Mouse (Mus musculus): Measurements from ENCODE around the gene Nudt1.

The Nudt1 gene

GRCm38 (mm10) chr5:140321042-140321755 lies at the start of gene Nudt1, which contains the start of gene Mad1l1:
TSS of gene Nudt1 (plus strand) at chr5:140321656.
TSS of gene Mad1l1 (minus strand) at chr5:140321552.
- DNase-seq = peak; percentile 96

GRCm38 (mm10) chr5:140276779-140277178 lies 44.7 kb upstream of the Nudt1 start:
- no peak for DNase-seq

DNA sequence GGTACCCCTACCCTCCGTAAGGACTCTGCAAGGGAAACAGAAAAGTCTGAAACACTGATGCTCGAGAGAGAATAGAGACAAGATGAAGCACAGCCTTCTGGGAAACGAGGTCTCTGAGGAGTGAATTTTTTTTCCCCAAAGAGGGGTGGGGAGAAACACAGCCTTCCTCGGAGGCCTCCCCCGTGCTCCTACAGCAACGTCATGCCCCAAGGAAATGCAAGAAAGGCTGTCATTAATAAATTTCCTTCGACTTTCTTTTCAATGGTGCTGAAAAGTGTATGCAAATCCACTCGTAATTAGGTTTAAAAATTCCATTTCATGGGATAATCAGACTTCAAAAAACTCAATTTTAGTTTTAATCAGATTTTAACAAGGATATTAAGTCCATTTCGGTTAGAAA lies 41.3 kb upstream of the Nudt1 start:
- DNase-seq = no peak

- no peak for DNase-seq
Measured at GRCm38 (mm10) chr5:140282376-140282775, 39.1 kb upstream of the Nudt1 start.

GRCm38 (mm10) chr5:140282900-140283299 lies 38.6 kb upstream of the Nudt1 start:
- DNase-seq = no peak

DNA sequence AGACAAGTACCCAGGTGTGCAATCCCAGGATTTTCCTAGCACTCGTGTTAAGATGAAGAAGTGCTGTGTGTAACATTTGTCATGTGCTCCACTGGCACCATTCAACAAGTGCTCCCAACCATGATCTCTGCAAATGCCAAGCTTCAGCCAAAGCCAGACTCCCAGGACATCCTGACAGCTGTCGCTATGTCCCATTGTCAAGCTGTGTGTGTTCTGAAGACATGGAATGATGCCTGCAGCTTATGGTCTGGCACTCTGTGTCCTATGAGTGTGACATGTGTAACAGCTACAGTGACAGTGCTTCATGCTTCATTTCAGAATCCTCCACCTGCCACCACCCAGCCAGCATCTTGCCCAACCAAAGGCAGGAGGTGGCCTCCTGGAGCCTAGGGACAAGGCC lies 37.4 kb upstream of the Nudt1 start:
- no peak for DNase-seq

- no peak for DNase-seq
Measured at GRCm38 (mm10) chr5:140284761-140285160, 36.7 kb upstream of the Nudt1 start.

- no peak for DNase-seq
Measured at GRCm38 (mm10) chr5:140288287-140288686, 33.2 kb upstream of the Nudt1 start.

DNA sequence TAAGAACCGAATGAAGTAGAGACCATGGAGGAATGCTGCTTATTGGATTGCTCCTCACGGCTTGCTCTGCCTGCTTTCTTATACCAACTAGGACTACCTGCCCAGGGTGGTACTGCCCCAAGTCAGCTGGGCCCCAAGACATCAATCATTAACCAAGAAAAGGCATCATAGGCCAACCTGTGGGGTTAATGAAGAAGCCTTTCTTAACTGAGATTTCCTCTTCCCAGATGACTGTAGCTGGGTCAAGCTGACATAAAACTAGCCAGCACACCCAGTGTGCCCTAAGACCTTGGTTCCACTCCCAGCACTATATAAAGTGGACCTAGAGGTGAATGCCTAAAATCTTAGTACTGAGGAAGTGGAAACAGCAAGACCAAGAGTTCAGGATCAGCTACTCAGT lies 32.3 kb upstream of the Nudt1 start:
- DNase-seq = no peak

DNA sequence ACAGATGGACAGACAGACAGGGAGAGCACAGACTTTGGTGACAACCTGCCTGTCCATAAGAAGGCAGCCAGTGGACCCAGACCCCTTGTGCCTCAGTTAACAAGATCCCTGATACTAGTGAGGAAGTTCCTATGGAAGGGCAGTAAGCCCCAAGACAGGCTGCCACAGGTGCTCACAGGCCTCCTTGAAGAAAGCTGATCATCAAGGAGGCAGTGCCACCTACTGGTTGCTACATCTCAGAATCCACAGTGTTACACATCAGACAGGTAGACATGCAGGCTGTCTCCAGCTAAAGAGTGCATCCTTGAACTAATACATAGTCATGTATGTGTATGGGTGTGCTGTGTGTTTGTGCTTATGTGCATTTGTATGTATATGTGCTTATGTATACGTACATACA lies 29.3 kb upstream of the Nudt1 start:
- peak; percentile 40 for DNase-seq

GRCm38 (mm10) chr5:140298291-140298690 lies 23.2 kb upstream of the Nudt1 start:
- DNase-seq = no peak

DNA sequence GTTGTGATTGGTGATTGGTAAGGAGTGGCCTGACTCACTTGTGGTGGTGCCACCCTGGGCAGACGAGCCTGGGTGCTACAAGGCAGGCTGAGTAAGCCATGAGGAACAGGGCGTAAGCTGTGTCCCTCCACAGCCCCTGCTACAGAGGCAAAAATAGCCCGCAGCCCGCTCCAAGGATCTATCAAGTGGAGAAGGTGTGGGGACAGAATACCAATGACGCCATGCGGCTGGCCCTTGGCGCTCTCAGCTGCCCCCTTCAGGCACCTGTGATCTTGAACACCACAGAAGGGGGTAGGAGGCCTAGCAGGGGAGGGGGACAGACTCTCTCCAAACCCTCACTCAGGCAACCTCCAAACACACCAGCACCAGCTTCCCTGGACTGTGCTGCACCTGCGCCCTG lies 15.4 kb upstream of the Nudt1 start:
- DNase-seq = no peak

- no peak for DNase-seq
Measured at GRCm38 (mm10) chr5:140307602-140308001, 13.9 kb upstream of the Nudt1 start.

GRCm38 (mm10) chr5:140316716-140317115 lies 4.7 kb upstream of the Nudt1 start:
- DNase-seq = no peak

DNA sequence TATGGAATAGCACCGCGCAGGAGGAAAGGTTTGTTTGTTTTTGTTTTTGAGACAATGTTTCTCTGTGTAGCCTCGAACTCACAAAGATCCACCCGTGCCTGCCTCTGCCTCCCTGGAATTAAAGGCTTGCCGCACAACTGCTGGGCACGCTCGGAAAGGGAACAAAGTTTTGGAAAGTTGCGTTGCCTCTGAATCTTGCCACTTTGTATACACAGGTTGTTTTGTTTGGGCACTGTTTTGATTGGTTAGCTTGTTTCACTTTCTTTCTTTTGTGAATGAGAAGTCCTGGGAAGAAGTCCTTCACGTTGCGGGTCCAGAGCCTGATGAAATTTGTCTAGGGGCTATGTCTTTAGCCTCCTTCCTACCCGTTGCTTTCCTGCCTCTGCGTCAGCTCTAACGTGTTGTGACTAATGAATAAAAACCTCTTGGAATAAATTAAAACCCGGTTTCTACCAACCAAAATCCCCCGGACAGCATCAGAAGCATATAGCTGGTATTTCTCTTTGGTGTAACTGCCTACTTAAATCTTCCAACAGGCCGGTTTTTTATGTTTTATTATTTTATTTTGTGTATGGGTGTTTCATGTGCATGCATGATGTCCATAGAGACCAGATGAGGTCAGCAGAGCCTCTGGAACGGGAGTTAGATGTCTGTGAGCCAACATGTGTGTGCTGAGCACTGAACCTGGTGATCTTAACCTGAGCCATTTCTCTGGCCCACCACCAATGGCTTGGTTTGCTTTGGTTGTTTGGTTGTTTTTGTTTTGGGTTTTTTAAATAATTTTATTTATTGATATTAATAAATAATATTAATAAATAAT lies 510 bp downstream of the Nudt1 start:
- peak; percentile 34 for DNase-seq

GRCm38 (mm10) chr5:140324058-140324457 lies 2.6 kb downstream of the Nudt1 start:
- peak; percentile 52 for DNase-seq

DNA sequence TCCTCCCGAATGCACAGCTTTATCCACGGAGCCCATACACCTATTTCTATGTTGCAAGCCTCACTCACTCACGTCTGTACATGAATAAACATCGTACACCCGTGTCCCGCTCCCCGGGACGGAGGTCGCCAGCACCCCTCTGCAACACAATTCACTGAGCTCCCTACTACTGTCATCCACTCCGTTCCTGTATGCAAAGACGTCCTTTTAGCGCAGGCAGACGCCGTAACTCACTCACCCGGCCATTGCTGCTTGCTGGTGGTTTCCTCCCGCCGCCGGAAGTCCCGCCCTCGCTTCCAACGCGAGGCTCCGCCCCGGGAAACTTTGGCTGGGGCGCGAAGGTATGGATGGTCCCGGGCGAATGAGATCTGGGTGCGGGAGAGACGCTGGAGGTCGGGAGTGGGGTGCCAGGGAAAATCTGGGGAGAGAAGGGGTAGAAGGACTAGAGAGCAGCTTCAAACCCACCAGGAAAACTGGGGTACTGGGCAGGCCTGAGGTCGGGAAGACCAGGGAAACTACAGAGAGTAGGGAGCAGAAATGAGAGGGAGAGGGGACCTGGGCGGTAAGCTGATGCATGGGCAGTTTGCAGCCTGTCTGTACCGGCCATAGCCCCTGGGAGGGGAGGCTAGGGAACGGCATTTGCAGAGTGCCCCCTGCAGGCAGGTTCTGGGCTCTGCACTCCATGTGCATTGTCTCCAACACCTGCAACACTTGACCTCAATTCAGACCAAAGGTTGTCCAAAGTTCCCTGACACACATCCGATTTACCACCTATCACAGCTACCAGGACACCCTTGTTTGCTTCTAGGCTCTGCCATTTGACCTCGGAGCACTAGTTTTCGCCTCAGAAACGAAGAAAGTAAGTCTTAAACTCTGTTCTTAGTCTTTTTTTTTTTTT lies 10.4 kb downstream of the Nudt1 start, which contains the start of gene Mrm2:
TSS of gene Mrm2 (minus strand) at position 284 of the 898 bp plus-strand sequence.
- DNase-seq = peak; percentile 88

GRCm38 (mm10) chr5:140332519-140332918 lies 11.1 kb downstream of the Nudt1 start:
- DNase-seq = peak; percentile 22

DNA sequence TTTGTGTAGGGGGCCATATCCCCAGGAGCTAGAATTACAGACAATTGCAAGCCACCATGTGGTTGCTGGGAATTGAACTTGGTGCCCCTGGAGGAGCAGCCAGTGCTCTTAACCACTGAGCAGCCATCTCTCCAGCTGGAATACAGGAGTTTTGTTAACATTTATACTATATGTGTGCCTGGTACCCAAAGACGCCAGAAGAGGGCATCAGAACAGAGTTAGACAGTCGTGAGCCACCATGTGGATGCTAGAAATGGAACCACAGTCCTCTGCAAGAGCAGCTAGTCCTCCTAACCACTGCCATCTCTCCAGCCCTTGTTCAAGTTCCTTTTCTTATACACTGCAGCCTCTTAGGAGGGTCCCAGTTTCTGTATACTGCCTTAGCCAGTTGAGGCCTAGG lies 12.2 kb downstream of the Nudt1 start:
- peak; percentile 25 for DNase-seq

GRCm38 (mm10) chr5:140336680-140337079 lies 15.2 kb downstream of the Nudt1 start:
- DNase-seq = peak; percentile 43

- DNase-seq = no peak
Measured at GRCm38 (mm10) chr5:140338779-140339178, 17.3 kb downstream of the Nudt1 start.

DNA sequence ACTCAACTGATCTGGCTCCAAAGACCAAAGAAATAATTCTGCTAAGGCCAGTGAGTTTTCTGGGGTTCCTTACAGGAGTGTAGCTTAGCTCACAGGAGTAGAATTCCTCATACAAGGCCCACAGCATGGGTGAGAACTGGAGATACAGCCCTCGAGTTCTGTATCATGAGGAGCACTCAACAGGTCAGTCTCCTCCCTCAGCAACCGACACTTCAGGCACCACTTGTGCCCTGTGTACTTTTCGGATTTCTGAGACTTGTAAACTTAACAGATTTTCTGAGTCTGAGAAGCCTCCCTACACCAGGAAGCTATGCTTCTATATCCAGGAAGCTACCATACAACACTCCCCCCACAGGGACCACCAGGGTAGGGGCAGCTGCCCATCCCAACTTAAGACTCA lies 18.4 kb downstream of the Nudt1 start:
- no peak for DNase-seq

DNA sequence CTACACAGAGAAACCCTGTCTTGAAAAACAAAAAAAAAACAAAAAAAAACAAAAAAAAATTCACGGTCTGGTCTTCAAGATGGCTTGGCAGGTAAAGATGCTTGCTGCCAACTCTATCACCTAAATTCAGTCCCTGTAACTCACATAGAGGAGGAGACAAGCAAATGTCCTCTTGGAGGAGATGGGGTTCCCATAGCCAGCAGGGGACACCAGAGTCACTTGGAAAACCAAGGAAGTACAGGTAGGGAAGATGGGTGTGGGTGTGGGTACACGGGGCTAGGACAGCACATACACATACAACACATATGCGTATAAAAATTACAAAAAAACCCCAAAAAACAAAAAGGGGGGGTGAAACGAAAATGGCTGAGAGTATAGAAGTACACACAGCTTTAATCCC lies 21.4 kb downstream of the Nudt1 start:
- no peak for DNase-seq

All from liver (tissue).